Mouse (Mus musculus) midbrain, embryonic 14.5 days (tissue): ENCODE measurements at regions not wholly inside any gene's neighbourhood (a gene's known extent, or its start where the extent isn't known, plus 50 kb on each side); places are given as distances from the start of the nearest gene placed in this dataset.

Experiments
- ATAC-seq: fragments of 200-750 bp; cut with Nextera tagmentation; 2 replicates; pipeline ENCODE4 v1.8.0; 2017; ENCODE audit warnings: moderate number of reproducible peaks, moderate library complexity; ENCODE audit not compliant: low FRiP score, low TSS enrichment
- DNase-seq: peaks from one replicate; pipeline ENCODE4 v3.0.0-alpha.2; 2015
- H3K27ac ChIP-seq: fragments of 300-500 bp; sonication (generic); replicated peaks from 2 replicates; pipeline ENCODE4 v1.5.1; 2014; ENCODE audit warnings: mild to moderate bottlenecking, low read depth, low read length, moderate library complexity
- H3K27me3 ChIP-seq: fragments of 300-500 bp; sonication (generic); 2 replicates; pipeline ENCODE4 v1.6.1; 2014; ENCODE audit warnings: low read length, control low read depth, mixed read lengths; ENCODE audit not compliant: control insufficient read depth, insufficient read depth
- H3K36me3 ChIP-seq: fragments of 300-500 bp; sonication (generic); 2 replicates; pipeline ENCODE4 v1.6.1; 2014; ENCODE audit warnings: low read length, control low read depth; ENCODE audit not compliant: control insufficient read depth, insufficient read depth
- H3K4me1 ChIP-seq: fragments of 300-500 bp; sonication (generic); 2 replicates; pipeline ENCODE4 v1.6.1; 2014; ENCODE audit warnings: mild to moderate bottlenecking, antibody characterized with exemption, low read length, control low read depth; ENCODE audit not compliant: control insufficient read depth, insufficient read depth
- H3K4me2 ChIP-seq: fragments of 300-500 bp; sonication (generic); 2 replicates; pipeline ENCODE4 v1.6.1; 2014; ENCODE audit warnings: mild to moderate bottlenecking, low read length, moderate library complexity
- H3K4me3 ChIP-seq: fragments of 300-500 bp; sonication (generic); replicated peaks from 2 replicates; pipeline ENCODE4 v1.5.1; 2014; ENCODE audit warnings: low read depth, low read length
- H3K9ac ChIP-seq: fragments of 300-500 bp; sonication (generic); replicated peaks from 2 replicates; pipeline ENCODE4 v1.6.1; 2014; ENCODE audit warnings: mild to moderate bottlenecking, low read length, moderate library complexity
- H3K9me3 ChIP-seq: fragments of 300-500 bp; sonication (generic); 2 replicates; pipeline ENCODE4 v1.6.1; 2016; ENCODE audit warnings: low read length, control low read depth, mixed read lengths; ENCODE audit not compliant: control insufficient read depth
- WGBS: fragments of 180-500 bp; shearing (Covaris S2); extraction: QIAGEN DNeasy Blood & Tissue Kit; methylation state at CpG from one replicate; pipeline ENCODE4 v1.1.7; 2014; 5-methylcytosine and 5-hydroxymethylcytosine counted together

GRCm38 (mm10) chr1:76181181-76181580 is 635.1 kb downstream of the Slc4a3 start:
- Histone ChIP-seq H3K4me1 (no peaks in the 10 kb centered on the region), H3K9ac (no peak overlapping the region), H3K4me2 (no peak overlapping the region), H3K4me3 (no peak overlapping the region), H3K9me3 (no peaks in the 10 kb centered on the region), H3K36me3 (no peaks in the 10 kb centered on the region), H3K27ac (no peak overlapping the region), H3K27me3 (no peaks in the 10 kb centered on the region)
- ATAC-seq = no peak
- DNase-seq = no peak
- WGBS = 88% methylated on average over 3 of the region's 3 CpGs

- no peak for ATAC-seq
- no peaks in the 10 kb centered on the region for H3K9me3 ChIP-seq
- no peak overlapping the region for H3K4me3 ChIP-seq
- H3K4me1 ChIP-seq = no peaks in the 10 kb centered on the region
- 77% methylated on average over 4 of the region's 4 CpGs for WGBS
- H3K27ac ChIP-seq = no peak overlapping the region
- no peak overlapping the region for H3K4me2 ChIP-seq
- no peaks in the 10 kb centered on the region for H3K36me3 ChIP-seq
- DNase-seq = no peak
- H3K9ac ChIP-seq = no peak overlapping the region
- no peaks in the 10 kb centered on the region for H3K27me3 ChIP-seq
Observed at GRCm38 (mm10) chr1:76194844-76195243, 648.8 kb downstream of the Slc4a3 start.

- no peaks in the 10 kb centered on the region for H3K4me1 ChIP-seq
- WGBS = 81% methylated on average over 3 of the region's 3 CpGs
- no peaks in the 10 kb centered on the region for H3K27me3 ChIP-seq
- DNase-seq = no peak
- no peaks in the 10 kb centered on the region for H3K9me3 ChIP-seq
- H3K4me2 ChIP-seq = no peak overlapping the region
- H3K9ac ChIP-seq = no peak overlapping the region
- H3K27ac ChIP-seq = no peak overlapping the region
- no peak overlapping the region for H3K4me3 ChIP-seq
- ATAC-seq = no peak
- no peaks in the 10 kb centered on the region for H3K36me3 ChIP-seq
Observed at GRCm38 (mm10) chr1:76197651-76198050, 651.6 kb downstream of the Slc4a3 start.

- H3K27ac ChIP-seq = no peak overlapping the region
- H3K36me3 ChIP-seq = no peaks in the 10 kb centered on the region
- WGBS = 83% methylated on average over 3 of the region's 3 CpGs
- ATAC-seq (no peak), DNase-seq (no peak)
- H3K27me3 ChIP-seq = no peaks in the 10 kb centered on the region
- H3K9ac ChIP-seq = no peak overlapping the region
- no peaks in the 10 kb centered on the region for H3K9me3 ChIP-seq
- no peak overlapping the region for H3K4me3 ChIP-seq
- H3K4me2 ChIP-seq = no peak overlapping the region
- no peaks in the 10 kb centered on the region for H3K4me1 ChIP-seq
Observed at GRCm38 (mm10) chr1:76200906-76201305, 654.8 kb downstream of the Slc4a3 start.

- Histone ChIP-seq H3K27ac (no peak overlapping the region), H3K36me3 (no peaks in the 10 kb centered on the region), H3K4me1 (no peaks in the 10 kb centered on the region), H3K27me3 (no peaks in the 10 kb centered on the region), H3K9ac (no peak overlapping the region), H3K9me3 (no peaks in the 10 kb centered on the region), H3K4me2 (no peak overlapping the region), H3K4me3 (no peak overlapping the region)
- ATAC-seq (no peak), DNase-seq (no peak)
- 96% methylated on average over 5 of the region's 5 CpGs for WGBS
Observed at GRCm38 (mm10) chr1:76212486-76212885, 666.4 kb downstream of the Slc4a3 start.

- ATAC-seq = no peak
Observed at GRCm38 (mm10) chr1:76244721-76245120, 698.7 kb downstream of the Slc4a3 start.

GRCm38 (mm10) chr1:76246181-76246796 is 700.2 kb downstream of the Slc4a3 start:
- ATAC-seq (peak; percentile 58; the same call in 1 of the 2 replicates), DNase-seq (peak; percentile 70)
- no peak overlapping the region for H3K27ac ChIP-seq
- H3K4me1 ChIP-seq = peaks cover 10% of the 10 kb centered on the region
- H3K4me3 ChIP-seq = no peak overlapping the region
- peak overlapping the region; percentile 17; the same call in 1 of the 2 replicates for H3K4me2 ChIP-seq
- no peaks in the 10 kb centered on the region for H3K9me3 ChIP-seq
- no peaks in the 10 kb centered on the region for H3K27me3 ChIP-seq
- WGBS = 6% methylated on average over 8 of the region's 8 CpGs
- no peaks in the 10 kb centered on the region for H3K36me3 ChIP-seq
- no peak overlapping the region for H3K9ac ChIP-seq

More at GRCm38 (mm10) chr1:76244721-76245120, 698.7 kb downstream of the Slc4a3 start:
- no peak overlapping the region for H3K9ac ChIP-seq
- WGBS = 80% methylated on average over 3 of the region's 3 CpGs
- H3K27me3 ChIP-seq = no peaks in the 10 kb centered on the region
- H3K27ac ChIP-seq = no peak overlapping the region
- no peak overlapping the region for H3K4me2 ChIP-seq
- no peaks in the 10 kb centered on the region for H3K9me3 ChIP-seq
- H3K4me3 ChIP-seq = no peak overlapping the region
- peaks cover 10% of the 10 kb centered on the region for H3K4me1 ChIP-seq
- no peak for DNase-seq
- no peaks in the 10 kb centered on the region for H3K36me3 ChIP-seq

GRCm38 (mm10) chr1:76247126-76247525 is 701.1 kb downstream of the Slc4a3 start:
- Histone ChIP-seq H3K27me3 (no peaks in the 10 kb centered on the region), H3K4me2 (no peak overlapping the region), H3K27ac (no peak overlapping the region), H3K4me3 (no peak overlapping the region), H3K9me3 (no peaks in the 10 kb centered on the region), H3K9ac (no peak overlapping the region), H3K4me1 (peaks cover 10% of the 10 kb centered on the region), H3K36me3 (no peaks in the 10 kb centered on the region)
- no peak for DNase-seq
- WGBS = 56% methylated on average over 8 of the region's 8 CpGs
- no peak for ATAC-seq

- Histone ChIP-seq H3K4me2 (no peak overlapping the region), H3K4me1 (no peaks in the 10 kb centered on the region), H3K27ac (no peak overlapping the region), H3K27me3 (no peaks in the 10 kb centered on the region), H3K9ac (no peak overlapping the region), H3K36me3 (no peaks in the 10 kb centered on the region), H3K9me3 (no peaks in the 10 kb centered on the region), H3K4me3 (no peak overlapping the region)
- DNase-seq = no peak
- WGBS = 69% methylated on average over 4 of the region's 4 CpGs
- no peak for ATAC-seq
Observed at GRCm38 (mm10) chr1:76258217-76258616, 712.2 kb downstream of the Slc4a3 start.
